Mouse (Mus musculus) liver, embryonic 15.5 days (tissue): ENCODE measurements around the gene Sept9. TPM values are rescaled to one million over a fixed set of nuclear protein-coding genes. Genes with fewer than 3 reads are reported as not detected.
A peak's percentile ranks its signal among the peaks of the same experiment; 100 is the strongest.

Experiments used
- ATAC-seq: fragments of 200-750 bp; cut with Nextera tagmentation; 2 replicates; pipeline ENCODE4 v1.8.0; 2017; ENCODE audit warnings: moderate number of reproducible peaks, mild to moderate bottlenecking, moderate library complexity; ENCODE audit not compliant: insufficient read depth
- H3K27ac ChIP-seq: fragments of 300-500 bp; sonication (generic); replicated peaks from 2 replicates; pipeline ENCODE4 v1.5.1; 2015; ENCODE audit warnings: mild to moderate bottlenecking, inconsistent platforms
- H3K27me3 ChIP-seq: fragments of 300-500 bp; sonication (generic); 2 replicates; pipeline ENCODE4 v1.6.1; 2015; ENCODE audit warnings: mild to moderate bottlenecking, inconsistent platforms
- H3K36me3 ChIP-seq: fragments of 300-500 bp; sonication (generic); replicated peaks from 2 replicates; pipeline ENCODE4 v1.6.1; 2015; ENCODE audit warnings: moderate library complexity, mild to moderate bottlenecking, inconsistent platforms
- H3K4me1 ChIP-seq: fragments of 300-500 bp; sonication (generic); replicated peaks from 2 replicates; pipeline ENCODE4 v1.6.1; 2015; ENCODE audit warnings: inconsistent platforms
- H3K4me2 ChIP-seq: fragments of 300-500 bp; sonication (generic); 2 replicates; pipeline ENCODE4 v1.6.1; 2015; ENCODE audit warnings: moderate library complexity, mild to moderate bottlenecking, inconsistent platforms
- H3K4me3 ChIP-seq: fragments of 300-500 bp; sonication (generic); replicated peaks from 2 replicates; pipeline ENCODE4 v1.5.1; 2015; ENCODE audit warnings: mild to moderate bottlenecking, inconsistent platforms
- H3K9ac ChIP-seq: fragments of 300-500 bp; sonication (generic); 2 replicates; pipeline ENCODE4 v1.6.1; 2015; ENCODE audit warnings: moderate library complexity, mild to moderate bottlenecking, inconsistent platforms
- H3K9me3 ChIP-seq: fragments of 300-500 bp; sonication (generic); replicated peaks from 2 replicates; pipeline ENCODE4 v1.6.1; 2016; ENCODE audit warnings: inconsistent platforms
- WGBS: fragments of 180-500 bp; shearing (Covaris S2); methylation state at CpG from one replicate; pipeline ENCODE4 v1.1.7; 2015; ENCODE audit warnings: mixed read lengths; ENCODE audit not compliant: insufficient replicate concordance; 5-methylcytosine and 5-hydroxymethylcytosine counted together
- polyA plus RNA-seq: library from polyadenylated mRNA; unstranded; fragments of >200 nt; fragmentation: Nextera tagmentation; extraction: Ambion mirVana; gene quantifications from 2 replicates; pipeline ENCODE4 v1.2.1, GENCODE M21; 2015

Sept9 gene
- polyA plus RNA-seq, 1 experiment from 2014 or later = 41.0 TPM

DNA sequence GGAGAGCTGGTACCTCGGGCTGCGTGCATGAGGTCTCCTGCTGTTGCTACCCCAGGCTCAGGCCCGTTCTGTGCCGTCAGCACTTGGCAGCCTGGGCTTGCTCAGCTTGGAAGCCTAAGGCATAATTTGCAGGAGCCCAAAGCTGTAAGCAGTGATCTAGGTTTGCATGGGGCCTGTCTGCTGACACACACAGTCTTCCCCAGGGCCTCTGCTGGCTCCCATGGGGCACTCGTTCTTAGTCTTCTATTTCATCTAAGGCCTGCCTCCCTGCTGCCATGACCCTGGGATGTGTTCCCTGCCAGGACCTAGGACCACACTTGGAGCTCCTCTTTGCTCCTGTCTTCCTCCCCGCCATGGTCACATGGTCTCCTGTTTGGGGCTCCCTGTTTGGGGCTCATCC is 21.7 kb downstream of the Sept9 start:
- Histone ChIP-seq H3K9ac (no peak overlapping the region), H3K4me3 (no peak overlapping the region), H3K27ac (no peak overlapping the region), H3K9me3 (no peaks in the 10 kb centered on the region), H3K27me3 (no peaks in the 10 kb centered on the region), H3K36me3 (no peaks in the 10 kb centered on the region), H3K4me1 (peaks cover 19% of the 10 kb centered on the region), H3K4me2 (no peak overlapping the region)
- no peak for ATAC-seq
- 71% methylated on average over 6 of the region's 6 CpGs for WGBS

GRCm38 (mm10) chr11:117222899-117223298 is 23.4 kb downstream of the Sept9 start:
- no peak overlapping the region for H3K9ac ChIP-seq
- ATAC-seq = no peak
- no peaks in the 10 kb centered on the region for H3K9me3 ChIP-seq
- H3K4me1 ChIP-seq = peaks cover 19% of the 10 kb centered on the region
- no peak overlapping the region for H3K4me2 ChIP-seq
- H3K27me3 ChIP-seq = no peaks in the 10 kb centered on the region
- no peaks in the 10 kb centered on the region for H3K36me3 ChIP-seq
- WGBS = 46% methylated on average over 8 of the region's 8 CpGs
- H3K27ac ChIP-seq = no peak overlapping the region
- H3K4me3 ChIP-seq = no peak overlapping the region

DNA sequence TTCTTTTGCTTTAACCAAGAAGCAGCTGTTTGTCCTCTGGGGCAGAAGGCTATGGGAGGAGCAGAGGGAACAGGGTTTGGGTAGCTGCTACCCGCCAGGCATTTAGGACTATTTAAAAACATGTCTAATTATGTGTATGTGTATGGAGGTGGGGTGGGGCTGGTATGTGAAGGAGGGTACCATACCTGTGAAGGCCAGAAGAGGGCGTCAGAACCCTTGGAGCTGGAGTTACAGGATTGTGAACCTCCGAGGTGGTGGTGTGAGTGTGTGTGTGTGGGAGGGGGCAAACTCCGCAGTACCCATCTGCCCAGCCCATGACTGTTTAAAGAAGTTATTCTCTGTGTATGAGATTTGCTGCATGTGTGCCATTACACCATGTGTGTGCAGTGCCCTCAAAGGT is 25.3 kb downstream of the Sept9 start:
- Histone ChIP-seq H3K4me1 (peaks cover 19% of the 10 kb centered on the region), H3K4me2 (no peak overlapping the region), H3K9ac (no peak overlapping the region), H3K36me3 (no peaks in the 10 kb centered on the region), H3K4me3 (no peak overlapping the region), H3K27ac (no peak overlapping the region), H3K27me3 (no peaks in the 10 kb centered on the region), H3K9me3 (no peaks in the 10 kb centered on the region)
- 40% methylated on average over 4 of the region's 4 CpGs for WGBS
- no peak for ATAC-seq

DNA sequence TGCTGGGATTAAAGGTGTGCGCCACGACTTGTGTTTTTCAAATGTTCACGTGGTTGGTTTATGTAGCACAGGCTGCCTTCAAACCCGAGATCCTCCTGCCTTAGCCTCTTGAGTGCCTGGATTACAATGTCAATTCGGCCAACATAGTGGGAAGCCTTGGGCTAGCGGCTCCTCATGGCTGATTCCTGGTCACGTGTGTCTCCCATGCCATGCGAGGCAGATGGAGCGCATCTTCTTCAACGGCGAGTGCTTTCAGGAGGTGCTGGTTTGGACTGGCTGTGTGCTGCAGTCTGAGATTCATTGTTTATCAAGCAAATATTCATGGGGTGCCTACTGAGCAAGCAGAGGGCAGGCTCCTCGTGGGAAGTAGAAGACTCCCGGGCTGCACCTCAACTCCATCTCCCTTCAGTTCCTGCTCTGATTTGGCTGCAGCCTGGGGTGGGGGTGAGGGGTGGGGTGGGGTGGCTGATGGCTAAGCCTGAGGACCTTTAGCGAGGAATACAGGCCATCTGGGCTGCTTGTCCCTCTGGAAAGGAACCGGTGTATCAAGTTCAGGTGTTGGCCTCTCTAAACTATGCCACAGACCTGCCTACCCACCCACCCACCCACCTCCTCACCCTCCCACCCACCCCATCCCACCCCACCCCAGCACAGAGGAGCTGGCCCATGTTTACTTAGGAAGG is 26.2 kb downstream of the Sept9 start:
- Histone ChIP-seq H3K4me2 (no peak overlapping the region), H3K27ac (no peak overlapping the region), H3K4me1 (peaks cover 19% of the 10 kb centered on the region), H3K9me3 (no peaks in the 10 kb centered on the region), H3K27me3 (no peaks in the 10 kb centered on the region), H3K9ac (no peak overlapping the region), H3K36me3 (no peaks in the 10 kb centered on the region), H3K4me3 (no peak overlapping the region)
- no peak for ATAC-seq
- WGBS = 60% methylated on average over 15 of the region's 15 CpGs

- 67% methylated on average over 5 of the region's 5 CpGs for WGBS
- Histone ChIP-seq H3K27ac (no peak overlapping the region), H3K4me3 (no peak overlapping the region), H3K9ac (no peak overlapping the region), H3K36me3 (no peaks in the 10 kb centered on the region), H3K9me3 (no peaks in the 10 kb centered on the region), H3K4me2 (no peak overlapping the region), H3K27me3 (no peaks in the 10 kb centered on the region), H3K4me1 (peaks cover 19% of the 10 kb centered on the region)
- no peak for ATAC-seq
These were observed 26.7 kb downstream of the Sept9 start for GRCm38 (mm10) chr11:117226214-117226535.

- ATAC-seq = no peak
- Histone ChIP-seq H3K4me2 (no peak overlapping the region), H3K36me3 (no peaks in the 10 kb centered on the region), H3K9ac (no peak overlapping the region), H3K27ac (no peak overlapping the region), H3K4me1 (peaks cover 19% of the 10 kb centered on the region), H3K4me3 (no peak overlapping the region), H3K27me3 (no peaks in the 10 kb centered on the region), H3K9me3 (no peaks in the 10 kb centered on the region)
- 56% methylated on average over 10 of the region's 10 CpGs for WGBS
These were observed 28.7 kb downstream of the Sept9 start for GRCm38 (mm10) chr11:117228139-117228538.

DNA sequence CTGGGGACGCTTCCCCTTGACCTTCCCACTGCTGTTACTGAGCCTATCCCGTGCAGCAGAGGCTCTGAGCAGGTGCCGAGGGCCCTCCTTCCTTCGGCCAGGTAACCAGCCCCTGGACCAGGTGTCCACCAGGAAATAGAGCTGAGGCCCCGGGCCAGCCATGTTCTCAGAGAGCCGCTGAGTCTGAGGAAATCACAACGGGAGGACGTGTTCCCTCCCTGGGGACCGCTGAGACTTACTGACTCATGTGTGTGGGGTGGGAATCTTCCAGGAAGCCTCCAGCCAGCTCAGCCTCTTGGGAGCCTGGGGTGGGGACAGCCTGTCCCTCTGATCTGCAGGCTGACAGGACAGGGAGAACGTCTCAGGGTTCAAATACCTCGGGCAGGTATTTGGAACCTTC is 32.1 kb downstream of the Sept9 start:
- no peaks in the 10 kb centered on the region for H3K27me3 ChIP-seq
- H3K27ac ChIP-seq = no peak overlapping the region
- no peaks in the 10 kb centered on the region for H3K9me3 ChIP-seq
- no peak for ATAC-seq
- 45% methylated on average over 11 of the region's 11 CpGs for WGBS
- no peak overlapping the region for H3K4me3 ChIP-seq
- no peak overlapping the region for H3K9ac ChIP-seq
- peaks cover 38% of the 10 kb centered on the region for H3K4me1 ChIP-seq
- H3K4me2 ChIP-seq = no peak overlapping the region
- no peaks in the 10 kb centered on the region for H3K36me3 ChIP-seq

DNA sequence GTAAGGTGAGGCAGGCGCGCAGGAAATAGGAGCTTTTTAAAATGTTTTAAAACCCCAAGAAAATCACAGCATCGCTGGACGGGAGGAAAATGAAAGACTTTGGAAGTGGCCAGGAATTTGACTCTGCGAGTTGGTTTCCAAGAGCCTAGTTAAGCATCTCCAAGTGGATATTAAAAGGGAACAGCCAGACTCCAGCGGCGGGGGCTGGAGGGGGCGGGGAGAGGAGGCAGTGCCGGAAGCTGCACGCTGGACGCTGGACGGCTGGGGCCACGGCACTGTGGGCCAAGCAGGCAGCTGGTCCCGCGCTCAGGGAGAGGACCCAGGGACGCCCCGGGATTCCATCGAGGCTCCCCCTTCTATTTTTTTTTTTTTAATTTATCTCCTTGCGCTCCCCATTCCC is 32.6 kb downstream of the Sept9 start:
- no peaks in the 10 kb centered on the region for H3K9me3 ChIP-seq
- peak overlapping the region; percentile 44 for H3K4me2 ChIP-seq
- 0 out of 2 replicates have a peak overlapping the region, but pooled peaks have one; percentile 5 for H3K4me3 ChIP-seq
- WGBS = 33% methylated on average over 19 of the region's 19 CpGs
- no peak overlapping the region for H3K9ac ChIP-seq
- H3K27me3 ChIP-seq = no peaks in the 10 kb centered on the region
- peaks cover 38% of the 10 kb centered on the region for H3K4me1 ChIP-seq
- H3K36me3 ChIP-seq = no peaks in the 10 kb centered on the region
- peak overlapping the region; percentile 24; the same call in 1 of the 2 replicates for H3K27ac ChIP-seq
- ATAC-seq = no peak

DNA sequence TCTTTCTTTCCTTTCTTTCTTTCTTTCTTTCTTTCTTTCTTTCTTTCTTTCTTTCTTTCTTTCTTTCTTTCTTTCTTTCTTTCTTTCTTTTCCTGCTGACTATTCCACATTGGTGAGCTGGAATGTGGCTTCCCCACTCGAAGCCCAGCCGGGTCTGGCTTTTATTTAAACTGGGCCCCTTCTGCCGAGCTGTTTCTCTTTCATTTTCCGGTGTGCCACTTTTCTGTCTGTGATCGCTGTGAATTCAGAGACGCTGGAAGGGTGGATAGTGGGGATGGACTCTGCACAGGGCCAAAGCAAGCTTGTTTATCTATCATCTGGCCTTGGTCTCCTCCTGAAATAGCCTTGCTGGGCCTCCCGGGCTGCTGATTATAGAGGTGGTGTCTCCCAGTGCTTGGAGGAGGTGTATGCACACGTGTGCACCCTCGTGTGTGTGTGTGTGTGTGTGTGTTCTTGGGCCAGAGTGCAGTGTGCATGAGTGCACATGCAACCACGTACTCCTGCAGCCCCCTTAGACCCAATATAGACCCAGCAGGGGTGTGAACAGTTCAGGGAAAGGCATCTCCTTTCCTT is 33.5 kb downstream of the Sept9 start:
- H3K4me1 ChIP-seq = peaks cover 38% of the 10 kb centered on the region
- ATAC-seq = peak; percentile 60
- H3K9ac ChIP-seq = no peak overlapping the region
- WGBS = 42% methylated on average over 10 of the region's 10 CpGs
- no peaks in the 10 kb centered on the region for H3K36me3 ChIP-seq
- H3K4me3 ChIP-seq = no peak overlapping the region
- H3K9me3 ChIP-seq = no peaks in the 10 kb centered on the region
- H3K27ac ChIP-seq = 0 out of 2 replicates have a peak overlapping the region, but pooled peaks have one; percentile 1
- H3K4me2 ChIP-seq = peak overlapping the region; percentile 18
- H3K27me3 ChIP-seq = no peaks in the 10 kb centered on the region

DNA sequence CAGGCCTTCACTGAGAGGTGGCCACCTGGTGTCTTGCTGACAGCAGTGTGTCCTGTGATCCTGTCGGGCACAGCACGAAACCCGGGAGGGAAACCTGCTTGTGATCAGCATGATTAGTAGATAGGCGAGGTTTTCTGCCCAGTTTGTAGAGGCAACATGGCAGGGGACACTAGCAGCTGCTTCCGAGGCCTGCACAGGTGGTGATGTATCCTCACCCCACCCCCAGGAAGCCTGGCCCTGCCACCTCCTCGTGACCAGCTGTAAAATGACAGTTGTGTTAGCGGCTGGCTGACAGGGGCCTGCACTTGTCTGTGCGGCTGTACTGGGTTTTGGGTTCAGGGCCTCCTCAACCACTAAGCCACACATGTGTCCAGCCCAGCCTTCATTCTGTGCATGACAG is 34.4 kb downstream of the Sept9 start:
- Histone ChIP-seq H3K4me1 (peaks cover 40% of the 10 kb centered on the region), H3K9me3 (no peaks in the 10 kb centered on the region), H3K9ac (no peak overlapping the region), H3K27me3 (no peaks in the 10 kb centered on the region), H3K4me2 (peak overlapping the region; percentile 18; the same call in 1 of the 2 replicates), H3K27ac (0 out of 2 replicates have a peak overlapping the region, but pooled peaks have one; percentile 1), H3K36me3 (no peaks in the 10 kb centered on the region), H3K4me3 (no peak overlapping the region)
- WGBS = 48% methylated on average over 8 of the region's 8 CpGs
- ATAC-seq = no peak

DNA sequence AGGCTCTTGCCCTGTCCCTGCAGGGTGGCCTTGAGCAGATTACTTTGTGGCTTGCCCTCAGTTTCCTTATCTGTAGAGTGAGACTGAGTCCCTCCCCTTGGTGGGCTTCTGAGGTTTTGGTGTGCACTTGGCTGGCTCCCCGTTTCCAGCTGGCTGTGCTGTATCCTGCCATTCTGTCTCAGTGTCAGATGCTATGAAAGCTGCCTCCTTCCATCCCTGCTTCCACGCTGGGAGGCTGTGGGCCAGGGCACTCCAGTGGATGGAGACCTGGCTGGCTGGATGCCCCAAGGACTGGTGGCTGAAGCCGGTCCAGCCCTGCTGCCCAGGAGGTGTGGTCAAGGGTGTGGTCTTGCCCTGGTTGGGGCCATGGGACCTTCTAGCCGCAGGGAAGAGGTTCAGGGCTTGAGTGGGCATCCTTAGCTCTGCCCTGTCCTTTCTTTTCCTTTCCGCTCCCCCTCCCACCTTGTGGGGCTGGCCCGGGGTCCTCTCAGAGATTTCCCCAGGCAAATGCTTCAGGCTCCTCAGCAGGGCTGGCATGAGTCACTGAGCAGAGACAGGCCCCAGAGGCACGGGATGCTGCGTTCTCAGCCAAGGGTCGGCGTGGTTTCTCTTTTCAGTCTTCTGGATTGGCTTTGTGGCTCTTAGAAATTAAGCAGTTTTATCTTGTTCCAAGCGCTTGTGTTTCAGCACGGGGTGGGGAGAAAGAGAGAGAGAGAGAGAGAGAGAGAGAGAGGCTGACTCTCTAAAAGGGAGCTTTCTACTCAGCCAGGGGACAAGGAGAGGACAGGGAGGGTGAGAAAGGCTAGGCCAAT is 35.8 kb downstream of the Sept9 start:
- Histone ChIP-seq H3K27me3 (no peaks in the 10 kb centered on the region), H3K27ac (no peak overlapping the region), H3K4me2 (no peak overlapping the region), H3K9ac (no peak overlapping the region), H3K4me3 (no peak overlapping the region), H3K9me3 (no peaks in the 10 kb centered on the region), H3K4me1 (peaks cover 40% of the 10 kb centered on the region), H3K36me3 (no peaks in the 10 kb centered on the region)
- WGBS = 27% methylated on average over 12 of the region's 12 CpGs
- no peak for ATAC-seq
